Mouse (Mus musculus): ENCODE measurements at regions not wholly inside any gene's neighbourhood (a gene's known extent, or its start where the extent isn't known, plus 50 kb on each side); places are given as distances from the start of the nearest gene placed in this dataset.

DNA sequence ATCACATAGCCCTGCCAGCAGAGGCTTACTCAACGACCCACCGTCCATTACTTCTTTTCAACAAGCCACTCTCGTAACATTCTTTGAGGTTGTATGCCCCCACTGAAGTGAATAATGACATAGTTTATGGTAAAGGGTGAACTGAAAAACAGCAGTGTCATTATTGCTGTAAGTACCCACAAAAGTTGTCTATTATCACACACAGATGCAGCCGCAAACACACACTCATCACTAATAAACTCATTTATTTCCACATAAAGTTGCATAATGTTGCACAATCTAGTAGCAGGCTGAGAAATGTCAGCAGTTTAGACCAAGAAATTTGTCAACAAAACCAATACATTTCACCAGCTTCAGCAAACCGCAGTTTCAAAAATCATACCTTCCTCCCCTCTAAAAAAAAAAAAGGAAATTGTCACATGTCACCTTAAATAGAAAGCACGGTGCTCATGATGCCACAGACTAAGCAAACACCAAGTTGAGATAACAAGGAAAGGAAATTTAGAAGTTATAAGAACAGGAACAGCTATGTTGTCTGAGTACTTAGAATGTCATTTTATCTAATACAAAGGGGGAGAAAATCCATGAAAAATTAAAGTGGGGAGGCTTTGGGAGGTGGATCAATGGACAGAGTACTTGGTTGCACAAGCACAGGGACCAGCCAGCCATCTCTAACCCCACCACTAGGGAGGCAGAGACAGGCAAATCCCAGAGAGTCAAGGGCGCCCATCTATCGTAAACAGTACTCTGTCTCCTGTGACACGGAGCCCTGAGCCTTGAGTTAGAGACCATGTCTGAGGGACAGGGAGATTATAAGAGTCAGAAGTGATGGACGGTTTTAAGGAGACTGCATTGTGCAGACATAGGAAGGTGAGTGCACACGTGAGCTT lies 195.9 kb downstream of the Hlx start:
- no peak for ATAC-seq (ENCODE audit: low TSS enrichment)

DNA sequence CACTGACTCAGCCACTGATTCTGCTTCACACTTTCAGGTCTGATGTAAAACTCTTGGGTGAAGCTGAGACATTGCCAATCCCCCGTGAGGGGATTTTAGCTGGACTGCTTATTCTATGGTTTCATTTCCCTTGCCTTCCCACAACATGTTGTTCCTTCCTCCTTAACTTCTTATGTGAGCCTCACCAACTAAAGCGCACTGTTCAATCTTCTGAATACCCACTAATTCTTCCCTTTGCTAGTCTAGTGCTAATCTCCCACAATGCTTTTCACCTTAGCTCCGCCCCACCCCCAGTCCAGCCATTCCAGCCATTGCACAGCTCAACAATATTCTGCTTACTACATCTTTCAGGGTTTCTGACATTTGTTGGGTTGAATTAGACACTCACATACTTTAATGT lies 196.7 kb downstream of the Hlx start:
- no peak for ATAC-seq (ENCODE audit: low TSS enrichment)

DNA sequence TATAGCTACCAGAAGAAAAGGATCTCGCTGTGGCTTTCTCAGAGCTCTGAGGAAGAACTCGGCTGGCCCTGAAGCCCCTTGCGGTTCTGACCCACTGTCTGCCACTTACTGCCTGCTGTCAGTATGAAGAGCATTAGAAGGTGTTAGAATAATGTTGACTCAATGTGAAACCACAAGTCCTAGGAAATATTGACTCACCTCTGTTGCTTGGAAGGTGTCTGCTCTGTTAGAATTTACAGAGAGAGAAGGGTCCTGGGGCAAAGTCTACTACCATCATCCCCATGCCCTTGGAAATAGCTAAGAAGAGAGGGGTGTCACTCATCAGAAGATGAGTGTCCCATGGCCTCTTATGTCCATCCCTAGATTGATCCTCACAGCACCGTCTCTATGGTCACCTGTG lies 197.9 kb downstream of the Hlx start:
- no peak for ATAC-seq (ENCODE audit: low TSS enrichment)

DNA sequence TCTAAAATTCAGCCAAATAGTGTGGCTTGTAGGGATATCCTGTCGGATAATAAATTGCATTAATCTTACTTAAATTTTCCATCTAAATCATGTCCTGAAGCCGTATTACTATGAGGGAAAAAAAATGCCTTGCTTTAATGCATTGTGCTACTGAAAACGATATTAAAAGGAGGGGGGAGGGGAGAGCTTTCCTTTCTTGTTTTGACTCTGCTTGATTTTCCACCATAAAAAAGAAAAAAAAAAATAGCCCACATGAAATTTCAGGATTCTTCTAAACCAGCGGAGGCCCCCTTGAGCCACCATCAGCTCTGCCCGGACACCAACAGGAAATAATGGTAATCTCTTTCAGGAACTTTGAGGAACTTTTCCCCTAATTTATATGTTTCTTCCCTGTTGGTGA lies 198.5 kb downstream of the Hlx start:
- no peak for ATAC-seq (ENCODE audit: low TSS enrichment)

DNA sequence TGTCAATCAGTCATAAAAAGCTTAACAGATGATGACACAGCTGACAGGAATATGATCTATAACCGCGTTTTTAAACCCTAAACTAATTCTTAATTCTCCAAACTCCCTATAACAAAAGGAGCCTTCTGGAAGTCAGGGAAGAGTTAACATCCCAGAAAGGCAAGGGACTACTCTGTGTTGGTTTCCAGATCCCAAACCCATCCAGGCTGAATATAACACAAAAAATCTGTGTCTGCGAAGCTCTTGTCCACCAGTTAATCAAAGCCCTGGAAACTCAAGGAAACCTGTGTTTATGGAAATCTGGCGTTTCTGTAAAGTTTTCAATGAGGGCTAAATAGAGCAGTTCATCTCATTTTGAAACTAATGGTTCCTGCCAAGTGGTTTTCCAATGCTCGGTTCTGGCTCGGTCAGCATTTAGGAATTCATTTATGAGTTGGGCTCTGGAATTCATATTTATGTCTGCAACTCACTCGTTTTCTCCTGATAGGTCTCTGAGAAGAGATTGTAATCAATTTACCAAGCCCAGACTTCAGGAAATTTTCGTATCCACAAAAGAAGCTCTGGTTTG lies 199.8 kb downstream of the Hlx start:
- no peak for ATAC-seq (ENCODE audit: low TSS enrichment)

DNA sequence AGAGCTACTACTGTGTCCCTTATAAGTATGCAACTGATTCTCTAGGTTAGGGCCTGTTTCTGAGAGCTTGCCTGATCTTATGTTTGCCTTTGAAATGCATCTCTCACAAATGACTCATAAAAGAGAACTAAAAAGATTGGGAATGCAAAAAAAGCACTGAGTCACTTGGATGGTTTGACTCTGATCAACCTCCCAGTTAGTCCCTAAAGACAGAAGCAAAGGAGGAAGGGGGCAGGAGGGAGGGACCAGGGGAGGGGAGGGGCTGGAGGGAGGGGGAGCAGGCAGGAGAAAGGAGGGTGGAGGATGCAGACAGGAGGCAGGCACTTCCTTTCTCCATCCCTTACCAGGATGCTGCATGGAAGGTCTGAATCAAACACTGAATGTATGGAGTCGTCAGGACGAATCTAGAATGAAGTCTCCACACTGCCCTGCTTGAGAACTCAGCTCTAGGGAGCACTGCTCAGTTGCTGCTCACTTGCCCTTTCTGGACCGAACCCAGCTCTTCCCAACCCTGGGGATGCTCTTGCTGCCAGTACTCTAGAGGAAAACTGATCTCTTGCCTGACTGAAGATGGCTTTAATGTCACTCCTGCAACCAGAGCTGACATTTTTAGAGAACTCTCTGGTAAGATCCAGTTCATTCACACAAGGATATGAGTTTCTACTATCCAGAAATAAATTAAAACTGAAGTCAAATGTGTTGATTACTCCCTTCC lies 201.7 kb downstream of the Hlx start:
- ATAC-seq (ENCODE audit: low TSS enrichment), result peak; percentile 47; the same call in 1 of the 2 replicates

DNA sequence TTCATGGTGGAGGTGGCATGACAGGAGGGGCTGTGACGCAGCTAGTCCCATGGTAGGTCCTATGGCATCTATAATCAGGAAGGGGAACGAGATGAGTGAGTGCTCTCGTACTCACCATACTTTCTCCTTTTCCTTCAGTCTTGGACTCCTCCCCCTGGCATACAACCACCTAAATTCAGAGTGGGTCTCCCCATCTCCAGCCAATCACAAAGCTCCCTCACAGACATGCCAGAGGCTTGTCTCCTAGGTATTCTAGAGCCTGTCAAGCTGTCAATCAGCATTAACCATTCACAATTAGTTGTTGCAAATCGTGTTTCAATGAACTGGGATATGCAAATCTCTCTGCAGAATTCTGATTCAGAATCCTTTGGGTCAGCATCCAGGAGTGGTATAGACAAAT lies 206.7 kb downstream of the Hlx start:
- no peak for ATAC-seq (ENCODE audit: low TSS enrichment)

DNA sequence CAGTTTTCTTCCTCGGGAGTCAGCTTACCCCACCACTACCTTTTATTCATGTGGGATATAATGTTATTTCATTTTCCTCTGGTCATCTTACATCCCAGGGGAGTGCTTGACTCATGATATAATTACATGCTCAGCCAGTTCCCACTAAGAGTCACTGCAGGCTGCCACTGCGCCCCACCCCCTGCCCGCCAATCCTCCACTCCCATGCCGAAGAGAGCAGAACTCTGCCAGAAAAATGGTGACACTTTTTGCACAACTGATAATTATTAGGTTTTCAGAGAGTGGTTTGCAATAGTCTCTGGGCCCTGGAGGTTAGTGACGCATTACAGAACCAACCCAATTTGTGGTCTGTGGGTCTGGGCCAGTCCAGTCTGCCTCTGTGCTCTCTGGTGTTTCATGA lies 212.9 kb downstream of the Hlx start:
- no peak for ATAC-seq (ENCODE audit: low TSS enrichment)

DNA sequence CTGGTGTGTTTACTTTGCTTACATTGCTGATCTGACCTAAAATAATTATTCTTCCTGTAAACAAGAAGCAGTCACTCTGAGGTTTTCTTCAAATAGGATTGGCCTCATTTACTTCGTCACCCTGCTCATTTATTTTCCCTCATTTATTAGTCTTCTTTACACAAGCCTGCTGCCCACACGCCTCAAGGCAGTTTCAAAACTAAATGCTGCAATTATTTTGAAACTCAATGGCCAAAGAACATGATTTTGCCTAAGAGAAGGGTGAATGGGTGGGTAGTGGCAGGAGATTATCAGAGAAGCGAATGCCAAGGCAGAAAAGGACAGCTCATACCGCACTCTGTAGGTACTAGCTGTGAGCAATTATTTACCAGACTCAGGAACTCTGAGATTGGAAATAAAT lies 227.8 kb downstream of the Hlx start:
- no peak for ATAC-seq (ENCODE audit: low TSS enrichment)

DNA sequence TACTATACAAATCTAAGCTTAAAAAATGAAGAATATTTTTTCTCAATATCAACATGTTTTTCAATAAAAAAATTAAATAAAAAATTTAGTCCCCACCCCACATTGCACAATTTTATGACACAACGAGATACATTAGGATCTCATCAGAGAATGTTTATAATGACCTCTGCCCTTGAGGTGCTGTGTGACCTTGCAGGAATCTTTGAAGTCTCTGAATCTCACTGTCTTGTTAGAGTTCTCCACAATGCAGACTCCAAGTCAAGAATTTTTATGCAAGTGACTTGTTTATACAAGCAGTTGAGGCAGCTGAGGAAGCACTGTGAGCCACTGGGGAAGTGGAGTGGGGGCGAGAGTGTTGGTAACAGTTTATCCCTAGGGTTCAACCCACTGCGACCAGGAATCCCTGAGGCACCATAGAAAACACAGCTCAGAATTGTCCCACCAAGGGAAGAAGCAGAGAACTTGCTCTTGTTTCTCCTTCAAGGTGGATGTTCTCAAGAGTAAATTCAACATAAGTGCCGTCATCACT lies 228.5 kb downstream of the Hlx start:
- ATAC-seq (ENCODE audit: low TSS enrichment), result no peak

DNA sequence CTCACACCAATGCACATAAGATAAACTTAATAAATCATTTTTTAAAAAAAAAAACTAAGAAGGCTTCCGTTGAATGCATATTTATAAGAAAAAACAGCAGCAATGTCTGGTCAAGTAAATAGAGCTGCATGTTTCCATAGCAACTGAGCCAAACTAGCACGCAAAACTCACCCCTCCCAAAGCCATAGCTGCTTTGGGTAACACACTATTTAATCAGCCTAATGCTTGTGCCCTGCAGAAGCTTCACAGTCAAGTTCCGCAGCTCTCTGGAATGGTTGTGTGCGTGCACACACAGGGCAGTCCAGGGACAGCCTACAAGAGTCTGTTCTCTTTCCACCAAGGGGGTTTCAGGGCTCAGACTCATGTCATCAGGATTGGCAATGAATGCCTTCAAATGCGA lies 231.7 kb downstream of the Hlx start:
- no peak for ATAC-seq (ENCODE audit: low TSS enrichment)

DNA sequence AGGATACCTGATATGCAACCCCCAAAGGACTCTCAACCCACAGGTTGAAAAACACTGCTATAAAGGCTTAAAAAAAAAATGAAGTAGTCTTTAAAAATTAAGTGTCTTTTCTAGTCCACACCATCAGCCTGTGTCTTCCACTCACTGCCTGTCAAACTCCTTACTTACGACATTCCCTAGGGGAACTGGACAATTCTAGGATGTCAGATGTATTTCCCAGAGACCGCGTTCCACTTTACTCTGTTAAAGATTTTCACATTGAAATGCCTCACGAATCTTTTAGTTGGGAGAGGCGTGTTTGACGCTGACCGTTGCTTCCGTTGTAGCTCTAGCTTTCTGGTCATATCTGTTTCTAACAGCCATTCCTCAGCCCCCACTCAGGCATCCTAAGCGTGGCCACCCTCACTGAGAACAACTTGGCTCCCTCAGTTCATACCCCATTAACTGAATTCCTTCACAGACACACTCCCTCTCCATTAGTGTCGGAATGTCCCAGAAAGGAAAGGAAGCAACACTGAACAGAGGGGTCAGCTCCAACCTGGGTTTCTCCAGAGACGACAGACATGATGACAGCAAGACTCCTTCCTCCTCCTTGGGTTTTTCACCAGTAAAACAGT lies 233.4 kb downstream of the Hlx start:
- ATAC-seq (ENCODE audit: low TSS enrichment), result no peak

DNA sequence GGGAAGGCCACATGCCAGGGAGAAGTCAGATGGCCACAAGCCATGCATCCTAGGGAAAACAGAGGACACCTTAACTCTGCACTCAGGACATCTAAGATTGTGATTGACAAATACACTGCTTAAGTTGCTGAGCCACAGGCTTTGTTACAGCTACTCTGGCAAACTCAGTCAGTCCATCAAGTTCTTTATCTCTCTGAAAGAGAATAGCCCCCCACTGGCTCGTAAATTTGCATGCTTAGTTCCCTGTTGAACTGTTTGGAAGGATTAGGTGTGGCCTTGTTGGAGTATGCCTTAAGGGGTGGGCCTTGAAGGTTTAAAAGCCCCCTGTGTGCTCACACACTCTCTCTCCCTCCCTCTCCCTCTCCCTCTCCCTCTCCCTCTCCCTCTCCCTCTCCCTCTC lies 235.4 kb downstream of the Hlx start:
- ATAC-seq (ENCODE audit: low TSS enrichment), result no peak

DNA sequence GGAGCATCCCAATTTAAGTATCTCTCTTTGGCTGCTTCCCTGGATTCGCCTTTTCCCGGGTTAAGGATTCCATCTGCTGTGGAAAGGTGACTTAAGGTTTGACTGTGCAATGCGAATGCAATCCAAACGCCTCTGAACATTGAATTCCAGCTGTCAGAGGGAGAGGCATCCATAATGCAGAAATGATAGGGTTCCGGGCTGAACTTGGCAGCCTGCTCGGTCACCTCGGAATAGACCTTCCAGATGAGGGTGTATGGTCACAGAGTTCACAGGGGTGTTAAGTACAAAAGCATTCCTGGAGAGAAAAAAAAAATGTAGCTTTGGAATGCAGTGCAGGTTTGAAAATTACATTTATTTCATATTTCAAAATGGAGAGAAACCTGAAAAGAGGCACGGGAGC lies 238.6 kb downstream of the Hlx start:
- ATAC-seq (ENCODE audit: low TSS enrichment), result no peak

DNA sequence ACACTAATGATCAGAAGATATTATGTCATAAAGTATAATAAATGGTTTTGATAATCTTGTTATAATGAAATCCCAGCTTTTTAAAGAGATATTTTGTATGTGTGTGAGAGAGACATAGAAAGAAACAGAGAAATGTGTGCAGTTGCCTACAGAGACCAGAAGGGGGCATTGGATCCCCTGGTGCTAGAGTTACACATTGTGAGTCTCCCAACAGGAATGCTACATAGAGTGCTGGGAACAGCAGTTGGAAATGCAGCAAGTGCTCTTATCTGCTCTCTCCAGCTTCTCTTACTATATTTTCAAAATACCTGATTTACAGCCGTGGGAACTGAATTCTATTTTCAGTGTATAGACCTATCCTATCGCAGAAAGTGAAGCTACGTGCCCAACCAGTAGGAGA lies 240.3 kb downstream of the Hlx start:
- no peak for ATAC-seq (ENCODE audit: low TSS enrichment)

DNA sequence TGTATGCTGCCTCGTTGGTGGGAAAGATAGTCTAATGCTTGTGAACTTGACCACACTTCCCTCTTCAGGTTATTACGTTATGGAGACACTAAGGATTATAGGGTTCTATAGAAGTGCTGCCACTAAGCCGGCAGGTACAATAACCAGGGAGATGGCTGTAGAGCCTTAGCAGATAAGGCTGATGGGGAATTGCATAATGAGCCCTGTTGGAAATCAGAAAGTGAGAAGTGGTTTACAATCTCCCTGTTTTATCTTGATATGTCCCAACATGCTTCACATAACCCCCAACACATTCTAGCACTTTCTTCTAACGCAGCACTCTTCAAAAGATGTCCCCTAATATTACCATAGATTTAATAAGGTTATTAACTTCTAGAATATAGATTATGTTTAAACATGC lies 241.2 kb downstream of the Hlx start:
- ATAC-seq (ENCODE audit: low TSS enrichment), result no peak

DNA sequence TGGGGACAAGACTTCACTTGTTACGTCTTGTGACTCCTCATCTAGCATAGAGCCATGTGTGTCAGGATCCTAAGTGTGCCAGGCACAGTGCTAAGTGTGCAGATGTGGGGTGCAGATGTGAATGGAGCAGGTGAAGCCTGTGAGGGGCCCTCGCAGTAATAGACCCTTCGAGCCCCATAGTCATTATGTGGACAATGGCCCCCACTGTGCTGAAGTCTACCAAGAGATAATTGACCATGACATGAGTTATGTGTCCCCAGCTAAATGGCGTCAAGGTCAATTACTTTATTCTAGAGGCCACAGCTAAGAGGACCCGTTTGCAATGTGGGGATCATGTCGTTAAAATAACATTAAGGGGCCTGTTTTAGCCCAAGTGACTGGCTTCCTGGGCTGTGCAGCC lies 245.0 kb downstream of the Hlx start:
- no peak for ATAC-seq (ENCODE audit: low TSS enrichment)

DNA sequence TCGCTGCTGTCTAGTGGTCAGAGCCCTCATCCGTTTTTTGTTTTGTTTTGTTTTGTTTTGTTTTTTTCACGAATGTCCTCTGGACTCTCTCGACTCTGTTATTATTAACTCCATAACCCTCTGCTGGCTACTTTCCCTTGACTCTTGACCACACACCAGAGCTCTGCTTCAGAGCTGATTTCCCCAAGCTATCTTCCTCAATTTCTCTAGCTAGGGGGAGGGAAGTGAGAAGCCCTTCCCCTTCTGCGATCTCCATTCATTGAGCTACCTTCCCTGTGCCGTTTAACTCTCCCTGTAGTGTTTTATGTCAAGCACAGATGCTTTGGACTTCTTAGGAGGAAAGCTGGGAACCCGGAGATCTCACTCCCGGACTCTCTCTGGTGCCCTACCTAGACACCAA lies 247.6 kb downstream of the Hlx start:
- no peak for ATAC-seq (ENCODE audit: low TSS enrichment)

DNA sequence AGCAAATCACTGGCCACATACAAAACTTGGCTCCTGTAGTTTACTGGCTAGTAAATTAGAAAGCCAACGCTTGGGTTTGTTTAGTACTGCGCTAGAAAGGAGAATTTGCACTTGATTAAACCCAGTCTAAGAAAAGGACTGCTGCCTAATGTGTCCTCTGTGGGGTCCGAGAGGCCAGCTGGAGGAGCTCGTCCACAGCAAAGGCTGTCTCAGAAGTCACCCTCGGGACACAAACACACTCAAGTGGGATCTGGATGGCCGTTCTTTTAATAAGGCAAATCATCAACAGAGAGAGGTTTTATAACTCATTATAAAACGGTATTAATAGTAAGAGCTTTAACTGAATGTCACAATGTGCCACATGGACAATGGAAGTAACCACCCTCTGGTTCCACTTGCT lies 249.0 kb downstream of the Hlx start:
- no peak for ATAC-seq (ENCODE audit: low TSS enrichment)

DNA sequence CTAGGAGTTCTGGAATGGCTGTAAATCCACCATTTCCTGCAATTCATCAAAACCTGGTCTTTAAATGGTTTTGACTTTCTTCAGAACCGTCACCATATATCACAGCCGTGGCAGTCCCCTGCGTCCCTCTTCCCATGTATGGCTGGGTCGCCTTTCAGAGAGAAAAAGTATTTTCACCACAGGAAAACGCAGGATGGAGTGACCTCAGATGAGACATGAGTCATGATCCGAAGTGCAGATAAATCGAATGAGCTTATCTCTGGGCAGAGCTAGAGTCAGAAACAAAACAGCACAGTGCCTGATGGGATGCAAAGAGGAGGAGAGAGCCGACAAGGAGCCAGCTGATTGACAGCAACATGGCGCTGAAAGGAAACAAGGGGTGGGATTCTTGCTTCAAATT lies 250.4 kb downstream of the Hlx start:
- no peak for ATAC-seq (ENCODE audit: low TSS enrichment)

DNA sequence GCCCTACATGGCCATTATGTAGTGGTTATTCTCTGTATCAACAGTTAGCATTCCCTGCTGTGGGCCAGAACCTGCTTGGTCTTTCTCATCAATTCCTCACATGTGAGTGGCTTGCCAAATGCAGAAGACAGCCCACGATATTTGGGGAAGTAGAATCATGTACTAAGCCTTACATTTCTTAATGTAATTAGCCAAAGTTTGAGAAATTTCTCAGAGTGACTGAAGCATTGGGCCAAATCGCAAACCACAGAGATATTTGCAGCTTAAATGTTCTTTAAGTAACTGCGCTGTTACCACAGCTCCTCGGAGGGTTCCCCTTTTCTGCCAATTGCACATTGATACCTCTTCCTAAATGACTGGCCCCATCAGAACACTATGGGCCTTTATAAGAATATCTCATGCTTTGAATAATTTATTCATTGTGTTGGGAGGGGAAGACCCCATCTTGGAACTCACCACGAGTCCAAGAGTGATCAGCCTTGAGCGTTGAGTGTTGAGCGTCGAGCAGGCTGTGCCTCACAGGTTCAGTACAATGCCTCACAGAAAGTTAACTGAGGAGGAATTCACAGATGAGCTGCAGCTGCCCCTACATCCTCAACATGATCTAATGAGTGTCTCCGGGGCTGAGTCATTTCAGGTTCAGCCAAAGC lies 251.7 kb downstream of the Hlx start:
- ATAC-seq (ENCODE audit: low TSS enrichment), result no peak

DNA sequence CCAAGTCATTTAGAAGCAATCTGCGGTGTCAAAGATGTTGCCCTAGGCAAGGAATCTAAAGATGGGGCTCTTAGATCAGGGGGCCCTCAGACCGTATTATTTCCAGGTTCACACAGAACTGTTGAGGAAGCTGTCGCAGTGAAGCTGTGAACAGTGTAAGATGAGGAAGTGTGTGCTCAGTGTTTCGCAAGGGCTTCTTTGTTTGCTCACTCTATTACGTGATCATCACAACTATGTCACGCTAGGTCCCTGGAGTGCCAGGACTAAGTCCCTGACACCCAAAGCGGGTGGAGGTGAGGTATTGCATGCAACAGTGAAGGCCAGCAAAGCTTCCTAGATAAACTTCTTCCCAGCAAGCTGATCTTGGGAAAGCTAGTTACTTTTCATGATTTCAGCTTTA lies 254.4 kb downstream of the Hlx start:
- no peak for ATAC-seq (ENCODE audit: low TSS enrichment)

Measured in frontal cortex, adult (tissue).